Mouse (Mus musculus) embryo, embryonic 10 days (tissue): Measurements from ENCODE around the gene Baz2a.
A peak's percentile ranks its signal among the peaks of the same experiment; 100 is the strongest.
"Not testable (repeated sequence)": the region's sequence is repeated elsewhere in the genome, so short reads cannot be mapped to it uniquely, and the experiment has no call there.

Experiments
- DNase-seq: peaks from one replicate; pipeline ENCODE4 v3.0.0-alpha.2; 2015; ENCODE audit warnings: low spot score

Baz2a gene

DNA sequence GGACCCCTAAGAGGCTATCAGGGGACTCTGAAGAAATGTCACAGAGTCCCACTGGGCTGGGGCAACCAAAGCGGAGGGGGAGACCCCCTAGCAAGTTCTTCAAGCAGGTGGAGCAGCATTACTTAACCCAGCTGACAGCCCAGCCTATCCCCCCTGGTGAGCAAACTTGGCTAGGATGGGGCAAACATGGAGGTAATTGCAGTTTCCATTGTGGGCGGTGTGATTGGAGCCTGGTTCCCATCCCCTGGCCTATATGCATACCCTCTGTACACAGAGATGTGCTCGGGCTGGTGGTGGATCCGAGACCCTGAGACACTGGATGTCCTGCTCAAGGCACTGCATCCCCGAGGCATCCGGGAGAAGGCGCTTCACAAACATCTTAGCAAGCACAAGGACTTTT is 32.5 kb downstream of the Baz2a start:
- DNase-seq: no peak

DNA sequence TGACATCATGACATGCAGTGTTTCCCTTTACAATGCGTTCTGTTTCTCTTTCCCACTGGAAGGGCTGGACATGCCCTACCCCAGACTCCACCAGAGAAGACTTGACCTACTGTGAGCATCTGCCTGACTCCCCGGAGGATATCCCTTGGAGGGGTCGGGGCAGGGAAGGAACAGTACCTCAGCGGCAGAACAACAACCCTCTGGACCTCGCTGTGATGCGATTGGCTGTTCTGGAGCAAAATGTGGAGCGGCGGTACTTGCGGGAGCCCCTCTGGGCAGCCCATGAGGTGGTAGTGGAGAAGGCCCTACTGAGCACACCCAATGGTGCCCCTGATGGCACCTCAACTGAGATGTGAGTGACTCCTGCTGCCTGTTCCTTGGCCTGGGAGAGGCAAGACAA is 33.5 kb downstream of the Baz2a start:
- no peak for DNase-seq

DNA sequence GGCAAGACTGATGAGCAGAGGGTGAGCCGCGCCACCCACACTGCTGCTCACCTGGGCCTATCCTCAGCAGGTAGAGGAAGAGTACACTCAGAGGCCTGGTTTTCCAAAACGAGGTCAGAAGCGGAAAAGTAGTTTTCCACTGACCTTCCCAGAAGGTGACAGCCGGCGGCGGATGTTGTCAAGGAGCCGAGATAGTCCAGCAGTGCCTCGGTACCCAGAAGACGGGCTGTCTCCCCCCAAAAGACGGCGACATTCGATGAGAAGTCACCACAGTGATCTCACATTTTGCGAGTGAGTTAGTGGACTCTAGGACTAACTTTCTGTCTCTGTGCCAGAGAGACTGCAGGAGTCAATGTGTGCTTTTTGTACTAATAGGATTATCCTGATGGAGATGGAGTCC is 34.6 kb downstream of the Baz2a start:
- DNase-seq: no peak

DNA sequence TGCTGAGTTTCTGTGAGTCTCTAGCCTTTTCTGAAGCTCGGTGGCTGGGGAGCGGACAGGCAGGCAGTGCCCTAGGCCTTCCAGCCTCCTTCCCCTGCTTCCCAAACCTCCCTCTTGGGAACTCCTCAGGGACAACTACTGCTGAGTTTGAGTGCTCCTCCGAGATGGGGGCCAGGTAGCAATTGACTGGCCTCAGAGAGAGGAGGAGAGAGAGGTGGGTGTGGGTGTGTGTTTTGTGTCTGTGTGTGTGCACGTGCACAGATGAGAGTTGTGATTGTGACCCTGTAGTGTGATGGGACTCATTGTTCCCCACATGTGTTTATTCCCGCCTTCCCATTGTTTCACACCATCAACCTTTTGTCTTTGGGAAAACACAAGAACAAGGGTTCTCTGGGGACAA is 36.1 kb downstream of the Baz2a start:
- DNase-seq: no peak

DNA sequence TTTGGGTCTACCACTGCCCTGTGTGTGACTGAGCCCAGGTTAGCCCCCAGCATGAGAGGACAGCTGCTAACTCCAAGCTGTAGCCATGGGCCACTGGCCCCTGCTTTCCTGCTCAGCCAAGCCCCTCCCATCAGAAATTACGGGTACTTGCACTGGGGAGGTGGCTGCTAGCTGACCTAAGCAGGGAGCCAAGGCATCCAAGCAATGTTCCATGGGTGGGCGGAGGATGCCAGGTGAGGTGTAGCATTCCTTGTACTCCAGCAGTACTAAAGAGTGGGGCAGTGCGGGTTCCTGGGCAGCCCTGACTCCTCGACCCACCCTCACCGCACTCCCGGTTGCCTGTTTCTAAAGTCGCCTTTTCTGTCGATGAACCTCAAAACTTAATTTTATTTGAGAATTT is 36.8 kb downstream of the Baz2a start:
- no peak for DNase-seq

DNA sequence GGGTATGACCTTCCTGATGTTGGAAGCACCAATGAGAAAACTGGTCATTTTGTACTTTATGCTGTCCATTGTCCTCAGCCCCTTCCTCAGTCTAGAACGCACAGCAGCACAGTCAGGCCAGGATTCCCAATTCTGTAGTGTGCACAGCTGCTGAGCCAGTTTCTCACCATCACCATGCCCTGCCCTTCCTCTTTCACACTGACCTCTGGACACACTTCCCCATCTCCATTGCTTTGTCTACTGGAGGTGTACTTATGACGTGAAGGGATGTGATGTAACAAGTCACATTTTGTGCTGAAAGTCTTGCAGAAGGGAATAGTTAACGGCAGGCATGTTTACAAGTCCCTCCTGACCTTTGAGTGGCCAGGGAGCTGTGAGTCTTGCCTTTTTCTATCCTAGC is 39.9 kb downstream of the Baz2a start:
- no peak for DNase-seq

DNA sequence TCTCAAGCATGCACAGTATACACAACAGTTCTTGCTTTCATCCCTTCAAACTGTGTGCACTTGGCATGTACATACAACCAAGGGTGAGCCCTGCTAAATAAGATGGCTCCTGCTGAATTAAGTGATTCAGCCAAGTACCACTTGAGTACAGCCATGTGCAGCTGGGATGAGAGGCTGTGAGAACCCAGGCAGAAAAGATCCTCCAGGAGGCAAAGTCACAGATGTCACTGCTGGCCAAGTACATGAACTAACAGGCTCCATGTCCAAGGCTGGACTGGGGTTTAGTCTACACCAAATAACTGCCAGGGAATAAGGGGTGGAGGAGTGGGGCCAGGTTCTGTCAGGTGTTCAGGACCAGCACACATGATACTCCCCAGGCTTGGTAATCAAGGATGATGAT is 40.4 kb downstream of the Baz2a start:
- DNase-seq: no peak

DNA sequence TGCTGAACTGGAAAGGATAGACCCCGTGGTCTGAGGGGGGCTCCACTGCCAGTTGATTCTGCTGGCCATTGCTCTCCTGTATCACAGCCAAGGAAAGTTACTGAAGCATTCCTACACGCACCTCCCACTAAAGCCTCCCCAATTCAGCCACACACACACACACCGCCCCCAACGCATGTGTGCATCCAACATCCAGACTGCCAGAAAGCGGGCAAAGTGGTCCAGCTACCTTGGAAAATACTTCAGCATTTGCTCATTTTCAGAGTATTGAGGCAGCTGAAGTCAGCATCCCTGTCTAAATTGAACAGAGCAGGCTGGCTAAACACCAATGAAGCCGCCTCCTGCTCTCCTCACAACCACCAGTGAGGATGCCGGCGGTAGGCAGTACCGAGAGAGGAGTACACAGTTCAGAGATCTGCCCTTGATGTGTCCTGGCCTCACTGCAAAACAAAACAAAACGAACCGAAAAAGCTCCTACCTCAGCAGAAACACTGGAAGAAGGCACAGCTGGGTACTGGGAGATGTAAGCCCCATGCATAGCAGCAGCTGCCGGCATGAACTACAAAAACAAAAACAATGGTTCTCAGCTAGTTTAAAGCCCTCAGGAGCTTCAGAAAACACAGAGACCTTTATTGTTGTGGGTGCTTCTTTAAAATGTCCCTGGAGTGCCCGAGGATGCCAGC is 42.4 kb downstream of the Baz2a start:
- DNase-seq: no peak

DNA sequence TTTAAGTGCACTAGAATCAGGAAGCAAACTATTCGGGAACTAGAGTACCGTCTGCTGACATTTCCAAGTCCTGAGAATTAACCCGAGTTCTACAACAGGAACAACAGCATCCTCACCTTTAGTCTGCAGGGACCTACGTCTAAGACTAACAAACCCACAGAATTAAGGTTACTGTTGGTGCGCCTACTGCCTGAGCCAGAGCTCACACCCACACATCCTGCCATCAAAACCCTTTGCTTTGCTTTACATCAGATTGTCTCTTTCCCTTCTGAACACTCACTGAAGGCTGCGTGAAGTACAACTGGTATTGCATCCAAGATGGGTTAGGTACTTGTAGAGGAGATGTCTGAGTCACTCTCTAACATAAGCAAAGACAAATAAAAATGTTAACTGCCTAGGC is 44.0 kb downstream of the Baz2a start:
- DNase-seq: no peak

DNA sequence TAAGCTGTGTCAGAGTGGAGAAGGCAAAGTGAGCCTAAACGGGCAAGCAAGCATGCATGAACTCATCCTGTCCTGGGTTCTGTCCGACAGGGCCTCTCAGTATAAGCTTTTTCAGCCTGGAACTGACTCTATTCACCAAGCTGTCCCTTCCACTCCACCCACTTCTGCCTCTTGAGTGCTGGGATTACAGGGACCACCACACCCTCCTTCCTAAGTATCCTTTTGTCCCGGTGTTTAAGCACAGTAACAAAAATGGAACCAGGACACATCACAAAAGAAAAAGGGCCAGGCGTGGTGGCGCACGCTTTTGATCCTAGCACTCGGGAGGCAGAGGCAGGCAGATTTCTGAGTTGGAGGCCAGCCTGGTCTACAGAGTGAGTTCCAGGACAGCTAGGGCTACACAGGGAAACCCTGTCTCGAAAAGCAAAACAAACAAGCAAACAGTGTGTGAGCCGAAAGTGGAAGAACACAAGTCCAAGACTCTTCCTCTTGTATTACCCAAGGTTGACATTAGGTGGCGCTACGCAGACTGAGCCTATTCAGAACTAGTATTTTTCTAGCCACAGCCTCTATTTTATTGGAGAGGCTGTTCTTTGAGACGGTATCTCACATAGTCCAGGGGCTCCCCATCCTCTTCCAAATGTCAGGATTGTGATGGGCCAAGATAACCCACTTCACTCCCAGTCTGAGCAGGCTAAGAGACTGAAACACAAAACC is 49.0 kb downstream of the Baz2a start:
- peak; percentile 78 for DNase-seq

DNA sequence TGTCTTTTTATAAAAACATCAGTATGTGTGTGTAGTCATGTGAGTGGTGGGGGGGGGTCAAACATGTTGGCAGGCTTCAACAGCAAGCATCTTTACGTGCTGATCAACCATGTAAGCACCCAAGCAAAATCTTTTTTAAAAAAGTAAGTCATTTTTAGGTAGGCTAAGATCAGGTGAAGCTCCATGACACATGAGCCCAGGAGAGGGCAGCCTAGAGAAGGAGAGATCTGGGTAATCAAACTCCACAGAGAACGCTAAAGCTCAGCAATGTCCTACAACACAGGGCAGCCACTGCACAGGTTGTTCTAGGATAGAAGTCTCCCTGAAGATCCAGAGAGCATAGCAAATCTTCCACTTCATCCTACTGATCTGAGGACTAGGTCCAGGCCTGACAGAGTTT is 50.8 kb downstream of the Baz2a start:
- no peak for DNase-seq

DNA sequence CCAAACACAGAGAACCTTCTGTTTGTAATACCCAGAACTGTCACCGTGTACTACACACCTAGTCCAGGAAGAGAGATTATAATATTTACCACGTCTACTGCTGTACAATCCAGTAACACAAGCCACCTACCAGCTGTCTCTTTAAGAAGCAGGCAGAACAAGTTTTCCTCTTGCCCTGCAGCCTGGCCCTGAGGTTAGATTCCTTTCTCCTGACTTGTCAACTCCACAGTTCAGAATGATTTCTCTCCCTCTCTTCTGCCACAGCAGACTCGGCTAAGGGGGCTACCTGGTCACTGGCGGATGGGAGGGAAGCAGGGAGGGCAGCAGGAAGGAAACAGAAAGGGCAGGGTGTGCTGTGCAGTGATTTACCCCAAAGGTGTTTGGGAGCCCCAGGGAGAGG is 52.3 kb downstream of the Baz2a start:
- DNase-seq: no peak

DNA sequence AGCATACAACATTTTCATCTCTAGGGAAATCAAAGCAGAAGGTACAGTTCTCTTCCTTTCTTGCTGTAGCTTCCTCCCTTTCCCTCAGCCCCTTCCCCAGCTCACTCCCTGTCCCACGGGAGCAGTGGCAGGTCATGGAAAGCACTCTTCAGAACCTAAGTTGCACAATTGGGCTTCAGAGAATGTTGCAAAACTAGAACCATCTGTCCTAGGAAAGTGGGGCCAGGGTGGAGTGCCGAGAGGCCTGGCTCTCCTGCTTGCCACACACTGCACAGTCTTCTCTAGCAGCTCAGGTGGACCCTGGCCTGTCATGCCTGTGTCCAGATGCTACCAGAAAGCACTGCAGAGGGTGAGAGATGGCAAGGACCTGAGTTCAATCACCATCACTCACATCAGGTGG is 53.6 kb downstream of the Baz2a start:
- no peak for DNase-seq

DNA sequence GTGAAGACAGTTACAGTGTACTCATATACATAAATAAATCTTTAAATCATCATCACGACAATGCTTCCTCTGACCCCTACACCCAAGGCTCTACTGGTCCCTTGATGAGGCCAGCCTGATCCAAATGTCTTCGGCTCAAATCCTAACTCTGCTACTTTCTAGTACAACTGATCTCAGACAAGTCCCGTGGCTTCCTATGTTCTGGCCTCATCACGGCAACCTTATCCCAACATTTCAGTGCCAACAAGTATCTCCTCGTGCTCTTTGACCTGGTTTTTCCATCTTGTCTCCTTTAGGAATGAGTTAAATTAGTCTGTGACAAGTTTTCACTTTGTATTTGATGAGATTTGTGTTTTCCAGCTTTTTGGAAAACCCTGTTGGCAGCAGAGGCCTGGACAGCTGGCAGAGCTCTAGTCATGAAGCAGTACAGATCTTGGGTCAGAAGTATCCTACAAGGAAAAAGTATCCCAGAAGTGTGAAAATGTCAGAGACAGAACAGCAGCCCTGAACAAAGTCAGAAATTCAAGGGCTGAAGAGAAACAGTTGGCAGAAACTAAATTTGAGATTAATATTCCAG is 57.5 kb downstream of the Baz2a start:
- no peak for DNase-seq

DNA sequence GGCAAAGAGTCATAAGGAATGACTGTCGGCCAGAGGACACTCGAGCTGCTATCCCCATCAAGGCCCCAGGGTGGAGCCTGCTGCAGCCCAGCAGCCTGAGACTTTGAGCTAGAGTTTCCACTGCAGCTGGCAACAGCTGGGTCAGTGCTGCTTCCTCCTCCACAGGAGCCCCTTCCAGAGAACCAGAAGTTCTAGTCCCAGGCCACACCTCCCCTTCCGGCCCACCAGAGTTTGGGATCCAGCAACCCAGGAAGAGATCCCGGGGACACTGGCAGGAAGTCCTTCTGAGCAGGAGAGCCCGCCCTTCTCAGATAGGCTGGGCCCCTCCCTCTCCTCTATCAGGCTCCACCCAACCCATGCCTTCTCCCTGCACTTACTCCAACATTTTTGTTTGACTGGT is 58.2 kb downstream of the Baz2a start:
- peak; percentile 81 for DNase-seq

DNA sequence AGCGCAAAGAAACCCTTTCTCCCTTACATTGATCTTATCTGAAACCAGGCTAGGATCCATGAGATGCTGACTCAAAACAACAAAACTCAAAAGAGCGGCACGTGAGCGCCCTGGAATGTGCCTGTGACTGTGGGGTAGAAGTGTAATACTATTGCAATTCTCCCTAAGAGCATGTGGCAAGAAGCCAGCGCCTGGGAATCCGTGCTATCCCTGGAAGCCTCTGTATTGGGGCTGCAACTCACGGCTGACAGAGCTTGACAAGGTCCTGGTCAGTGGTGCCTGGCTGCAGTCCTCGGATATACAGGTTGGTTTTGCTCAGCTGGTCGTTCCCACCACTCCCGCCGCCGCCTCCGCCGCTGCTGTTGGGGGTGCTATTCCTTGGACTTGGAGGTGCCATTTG is 59.6 kb downstream of the Baz2a start:
- DNase-seq: no peak

DNA sequence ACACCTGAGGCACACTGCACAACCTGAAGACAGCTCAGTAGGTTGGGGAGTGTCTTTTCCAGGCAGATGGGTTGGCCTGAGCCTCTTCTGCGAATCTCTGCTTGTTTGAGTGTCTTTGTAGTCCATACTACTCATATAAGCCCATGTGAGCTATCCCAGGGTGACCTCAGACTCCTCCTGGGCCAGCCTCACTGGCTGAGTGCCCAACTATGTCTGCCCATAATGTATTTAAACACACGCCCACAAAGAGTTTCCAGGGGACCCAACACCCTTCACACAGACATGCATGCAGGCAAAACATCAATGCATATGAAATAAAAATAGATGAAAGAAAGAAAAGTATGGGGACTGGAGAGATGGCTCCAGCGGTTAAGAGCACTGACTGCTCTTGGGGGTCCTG is 62.6 kb downstream of the Baz2a start:
- no peak for DNase-seq

DNA sequence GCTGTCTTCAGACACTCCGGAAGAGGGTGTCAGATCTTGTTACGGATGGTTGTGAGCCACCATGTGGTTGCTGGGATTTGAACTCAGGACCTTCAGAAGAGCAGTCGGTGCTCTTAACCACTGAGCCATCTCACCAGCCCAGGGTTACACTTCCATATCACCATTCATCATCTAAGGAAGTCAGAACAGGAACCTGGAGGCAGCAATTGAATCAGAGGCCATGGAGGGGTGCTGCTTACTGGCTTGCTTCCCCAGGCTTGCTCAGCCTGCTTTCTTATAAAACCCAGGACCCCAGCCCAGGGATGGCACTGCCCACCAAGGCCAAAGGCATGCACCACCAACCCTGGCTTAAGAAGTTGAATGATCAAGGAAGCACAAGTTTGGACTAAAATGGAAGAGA is 74.3 kb downstream of the Baz2a start:
- DNase-seq: not testable (repeated sequence)

DNA sequence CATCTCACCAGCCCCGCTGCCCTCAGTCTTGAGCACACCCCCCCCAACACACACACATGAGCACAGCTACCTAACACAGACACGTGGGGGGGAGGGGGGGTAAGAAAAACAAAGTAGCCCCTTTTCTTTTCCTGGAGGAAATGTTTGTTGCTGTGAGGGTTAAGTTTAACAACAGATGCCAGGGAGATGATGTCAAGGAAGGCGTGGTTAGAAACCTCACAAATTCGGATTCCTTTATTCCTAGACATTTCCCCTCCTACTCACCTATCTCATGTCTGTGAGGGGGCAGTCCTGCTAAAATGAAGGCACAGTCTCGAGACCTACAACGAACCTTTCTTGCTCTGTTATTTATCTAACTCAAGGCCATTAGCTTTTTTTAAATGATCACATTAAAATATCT is 75.7 kb downstream of the Baz2a start:
- no peak for DNase-seq

DNA sequence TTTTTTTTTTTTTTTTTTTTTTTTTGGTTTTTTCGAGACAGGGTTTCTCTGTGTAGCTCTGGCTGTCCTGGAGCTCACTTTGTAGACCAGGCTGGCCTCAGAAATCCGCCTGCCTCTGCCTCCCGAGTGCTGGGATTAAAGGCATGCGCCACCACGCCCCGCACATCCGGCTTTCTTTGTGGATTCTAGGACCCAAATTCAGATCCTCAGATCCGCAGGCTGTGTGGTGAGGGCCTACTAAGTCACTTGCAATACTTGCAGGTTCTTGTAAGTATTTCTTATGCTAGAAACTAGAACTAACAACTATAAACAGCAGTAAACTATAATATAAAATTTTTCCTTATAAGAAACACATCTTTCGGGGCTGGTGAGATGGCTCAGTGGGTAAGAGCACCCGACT is 80.0 kb downstream of the Baz2a start:
- DNase-seq: not testable (repeated sequence)

DNA sequence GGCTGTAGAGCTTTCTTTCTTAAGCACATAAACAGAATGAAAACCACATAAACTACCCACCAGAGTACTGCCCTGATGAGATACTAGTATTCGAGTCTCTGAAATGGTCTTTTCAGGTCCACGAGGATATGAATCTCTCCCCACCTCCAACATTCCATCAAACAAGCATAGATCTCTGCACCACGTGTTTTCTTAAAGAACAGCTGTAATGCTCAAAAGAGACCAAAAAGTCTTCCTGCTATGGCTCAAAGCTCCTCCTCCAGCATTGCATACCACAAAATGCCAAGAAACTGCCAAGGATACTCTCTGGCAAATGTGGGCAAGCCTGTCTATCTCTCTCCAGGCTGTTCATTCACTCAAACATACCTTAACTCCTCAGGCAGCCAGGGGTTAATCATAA is 83.9 kb downstream of the Baz2a start:
- no peak for DNase-seq

DNA sequence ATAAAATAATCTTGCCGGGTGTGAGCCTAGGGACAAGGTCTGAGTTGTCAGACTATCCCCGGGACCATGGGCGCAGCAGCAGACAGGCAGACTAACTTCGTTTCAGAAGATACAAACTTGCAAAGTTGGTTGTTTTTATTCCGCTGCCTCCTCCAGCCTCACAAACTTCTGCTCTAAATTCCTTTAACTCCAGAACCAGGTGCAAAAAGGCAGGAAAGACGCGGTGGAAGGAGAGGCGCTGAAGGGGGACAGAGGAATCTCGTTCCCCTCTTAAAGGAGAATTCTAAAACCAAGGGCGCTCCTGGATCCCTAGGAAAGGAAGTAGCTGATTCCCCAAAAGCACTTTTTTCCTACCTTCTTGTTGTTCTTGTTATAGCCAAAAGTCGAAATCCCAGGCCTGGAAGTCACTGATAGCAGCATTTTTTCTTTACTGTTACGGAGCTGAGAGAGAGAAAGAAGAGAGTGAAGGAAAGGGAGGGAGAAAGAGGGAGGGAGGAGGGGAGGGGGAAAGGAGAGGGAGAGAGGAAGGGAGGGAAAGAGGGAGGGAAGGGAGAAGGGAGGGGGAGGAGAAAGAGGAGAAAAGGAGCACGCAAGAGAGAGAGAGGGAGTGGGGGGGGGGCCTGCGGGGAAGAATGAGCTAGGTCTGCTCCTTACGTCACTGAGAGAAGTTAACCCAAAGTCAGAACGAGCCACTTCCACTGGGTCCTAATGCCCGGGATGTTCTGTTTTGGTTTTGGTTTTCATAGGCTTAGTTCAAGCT is 84.8 kb downstream of the Baz2a start:
- DNase-seq: peak; percentile 88

DNA sequence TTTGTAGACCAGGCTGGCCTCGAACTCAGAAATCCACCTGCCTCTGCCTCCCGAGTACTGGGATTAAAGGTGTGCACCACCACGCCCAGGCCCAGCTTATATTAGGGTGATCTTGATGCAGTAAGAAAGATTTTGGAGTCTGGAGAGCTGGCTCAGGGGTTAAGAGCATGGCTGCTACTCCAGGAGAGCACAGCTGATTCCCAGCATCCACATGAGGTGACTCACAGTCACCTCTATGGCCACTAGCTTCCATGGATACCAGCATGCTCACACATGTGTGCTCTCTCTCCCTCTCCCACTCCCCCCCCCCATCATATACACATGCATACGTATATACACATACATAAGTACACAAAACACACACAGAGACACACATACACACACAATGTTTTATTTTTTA is 85.9 kb downstream of the Baz2a start:
- DNase-seq: no peak
